Mouse (Mus musculus) ES-Bruce4 (cell line): ENCODE data around the gene Camkmt.

ENCODE experiments used
- CTCF ChIP-seq: IDR thresholded peaks from one replicate; pipeline ENCODE4 v1.8.1; 2011; ENCODE audit warnings: low read depth, low read length
- POLR2A ChIP-seq: IDR thresholded peaks from one replicate; pipeline ENCODE4 v1.8.1; 2011; ENCODE audit warnings: low read length; ENCODE audit not compliant: insufficient read depth

DNA sequence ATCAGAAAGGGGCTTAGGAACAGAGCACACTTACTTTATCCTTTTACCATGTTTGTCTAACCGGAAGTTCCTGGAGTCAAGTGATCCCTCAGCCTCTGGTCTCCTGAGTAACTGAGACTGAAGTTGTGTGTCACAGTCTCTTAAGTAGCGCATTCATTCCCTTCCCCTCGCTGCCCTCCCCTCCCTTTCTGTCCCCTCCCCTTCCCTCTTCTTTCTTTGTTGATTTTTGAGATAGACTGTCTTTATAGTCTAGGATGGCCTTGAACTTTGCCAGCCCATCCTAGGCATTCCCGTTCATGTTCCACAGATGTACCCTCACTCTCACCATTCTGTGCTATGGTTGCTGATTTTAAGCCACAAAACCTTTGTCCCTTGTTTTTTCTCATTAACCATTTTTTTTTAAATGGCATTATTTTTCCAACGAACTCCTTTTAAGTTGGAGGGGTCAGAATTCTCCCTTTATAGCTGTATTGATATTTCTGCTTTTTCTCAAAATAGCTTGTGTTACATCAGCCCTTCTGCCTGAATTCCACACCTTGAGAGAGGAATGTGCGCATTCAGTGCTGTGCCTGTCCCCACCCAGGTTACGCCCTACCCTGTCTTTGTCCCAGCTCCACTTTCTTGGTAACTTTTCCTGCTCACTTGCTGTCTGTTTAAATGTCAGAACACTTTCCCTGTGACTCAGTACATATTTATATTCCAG lies 72.4 kb downstream of the Camkmt start:
- TF ChIP-seq POLR2A = no peak
- no peak for TF ChIP-seq CTCF
